ENCODE assay signal across 16 mouse cellular contexts in the genomic region with DNA sequence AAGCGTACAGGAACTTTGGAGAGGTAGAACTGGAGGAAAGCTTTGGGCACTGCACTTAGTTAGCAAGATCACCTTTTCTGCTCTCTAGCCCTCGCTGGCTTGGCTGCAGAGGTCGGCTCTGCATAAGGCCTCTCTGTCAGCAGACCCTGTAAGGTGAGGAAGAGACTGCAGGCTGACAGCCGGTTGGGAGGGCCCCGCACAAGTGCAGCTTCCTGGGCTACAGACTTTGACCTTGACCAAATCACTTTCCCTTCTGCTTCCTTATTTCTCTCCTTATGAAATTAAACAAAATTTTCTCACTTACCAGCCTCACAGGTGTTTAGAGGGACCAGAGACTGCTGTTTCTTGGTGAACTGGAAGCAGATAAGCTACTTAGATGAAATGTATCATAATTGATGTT. TPM values are rescaled to one million over a fixed set of nuclear protein-coding genes. Genes with fewer than 3 reads are reported as not detected.
"Had no signal": no experiment of that assay in that cellular context is flagged by ENCODE, and none has a peak within 500 bp of the region (broad histone marks: within the 10 kb centered on the region; RNA-seq: fewer than 3 reads in every experiment).

No protein-coding gene starts in this region.

- H3K27me3 ChIP-seq: kidney, embryonic 15.5 days; lung, embryonic 15.5 days; neural tube, embryonic 12.5 days had no signal

- DNase-seq: kidney, adult 2 months; kidney, postnatal 14 days; liver; liver, embryonic 13.5 days; liver, postnatal 0 days; lung, postnatal 14 days; midbrain, embryonic 14.5 days; right cerebral cortex, postnatal 14 days; spleen, adult 18-20 months had no signal

- H3K4me1 ChIP-seq: limb, embryonic 12.5 days; liver, embryonic 13.5 days; neural tube, embryonic 12.5 days had no signal

- H3K36me3 ChIP-seq: limb, embryonic 12.5 days; liver, embryonic 13.5 days; lung, embryonic 15.5 days; neural tube, embryonic 12.5 days had no signal

- H3K9me3 ChIP-seq: kidney, embryonic 15.5 days; limb, embryonic 12.5 days; liver, embryonic 13.5 days; lung, embryonic 15.5 days; neural tube, embryonic 12.5 days had no signal

- H3K4me2 ChIP-seq: kidney, embryonic 15.5 days; limb, embryonic 12.5 days; liver, embryonic 13.5 days; lung, embryonic 15.5 days; neural tube, embryonic 12.5 days had no signal

- H3K9ac ChIP-seq: kidney, embryonic 15.5 days; limb, embryonic 12.5 days; liver, embryonic 13.5 days; liver, postnatal 0 days; lung, embryonic 15.5 days; neural tube, embryonic 12.5 days had no signal

- H3K4me3 ChIP-seq: kidney, embryonic 15.5 days; limb, embryonic 12.5 days; liver, embryonic 13.5 days; lung, embryonic 15.5 days; neural tube, embryonic 12.5 days had no signal

- ATAC-seq: hindbrain, embryonic 16.5 days; inflammation-experienced regulatory T-cells, adult 6 months; liver, postnatal 0 days had no signal

- H3K27ac ChIP-seq: kidney, embryonic 15.5 days; limb, embryonic 12.5 days; liver, embryonic 13.5 days; lung, embryonic 15.5 days; macrophage; neural tube, embryonic 12.5 days had no signal

RNA-seq across cellular contexts. Expression of a gene that starts 3.3 kb away (rescaled TPM):
- polyA plus RNA-seq: macrophage; midbrain, embryonic 14.5 days had no signal

RNA-seq across cellular contexts. Expression of a gene that starts 16.2 kb away (rescaled TPM):
- polyA plus RNA-seq: macrophage had no signal

RNA-seq across cellular contexts. Expression of a gene that starts 19.4 kb away (rescaled TPM):
- polyA plus RNA-seq: hindbrain, embryonic 16.5 days; inflammation-experienced regulatory T-cells, adult 6 months; kidney, embryonic 15.5 days; limb, embryonic 12.5 days; lung, embryonic 15.5 days; macrophage; midbrain, embryonic 14.5 days; neural tube, embryonic 12.5 days had no signal
